Mouse (Mus musculus) embryonic fibroblast, embryonic 13.5 days (primary cell): ENCODE measurements around the gene Igfn1.

Experiments used
- CTCF ChIP-seq: IDR thresholded peaks from 2 replicates; pipeline ENCODE4 v1.5.1; 2011; ENCODE audit warnings: mild to moderate bottlenecking, control low read depth, low read length, moderate library complexity, borderline replicate concordance; ENCODE audit not compliant: insufficient read depth
- POLR2A ChIP-seq: IDR thresholded peaks from 2 replicates; pipeline ENCODE4 v1.6.1; 2011; ENCODE audit warnings: low read depth, mild to moderate bottlenecking, control low read depth, low read length, moderate library complexity

DNA sequence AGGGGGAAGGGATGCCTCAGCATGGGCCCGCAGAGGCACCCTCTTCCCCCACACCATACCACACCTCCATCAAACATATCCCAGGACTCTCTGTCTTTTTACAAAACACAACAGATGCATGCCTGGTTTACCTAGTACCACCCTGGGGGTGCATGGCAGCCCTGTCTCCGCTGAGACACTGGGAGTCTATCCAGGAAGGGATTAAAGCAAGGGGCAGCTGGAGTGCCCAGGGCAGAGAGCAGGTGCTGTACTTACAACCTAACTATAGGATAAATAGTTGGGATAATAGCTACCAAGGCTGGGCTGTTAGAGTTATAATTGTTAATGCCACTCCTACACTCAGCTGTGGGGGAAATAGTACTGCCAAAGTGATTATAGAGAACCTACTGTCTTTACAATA, 57.3 kb downstream of the Igfn1 start:
- TF ChIP-seq CTCF (no peak), POLR2A (no peak)
